Mouse (Mus musculus) CD8-positive naive resting alpha-beta T cell, adult 2 months (primary cell): ENCODE results near the gene Gm21887.
A peak's percentile ranks its signal among the peaks of the same experiment; 100 is the strongest.
"Not testable (repeated sequence)": the region's sequence is repeated elsewhere in the genome, so short reads cannot be mapped to it uniquely, and the experiment has no call there.

Experiments used
- DNase-seq, 2 experiments: peaks; one replicate each; pipeline ENCODE4 v3.0.0; 2022; ENCODE audit warnings: low read depth in 2 of 2, low spot score in 2 of 2

Gene Gm21887

GRCm38 (mm10) chrX:170010581-170011528 lies 1.4 kb downstream of the Gm21887 start:
- peak; percentile 52 to 61 for DNase-seq

GRCm38 (mm10) chrX:170011529-170011879 lies 2.0 kb downstream of the Gm21887 start:
- DNase-seq, result not testable (repeated sequence)

- not testable (repeated sequence) for DNase-seq
These were observed 4.0 kb downstream of the Gm21887 start for GRCm38 (mm10) chrX:170013421-170013820.

- not testable (repeated sequence) for DNase-seq
These were observed 4.6 kb downstream of the Gm21887 start for GRCm38 (mm10) chrX:170014038-170014437.

- not testable (repeated sequence) for DNase-seq
These were observed 6.4 kb downstream of the Gm21887 start for GRCm38 (mm10) chrX:170015883-170016282.

- DNase-seq, result peak; percentile 88 to 95
These were observed 8.1 kb downstream of the Gm21887 start for GRCm38 (mm10) chrX:170017333-170018245.

- DNase-seq, result peak in 1 of 2 experiments; percentile 59
These were observed 9.2 kb downstream of the Gm21887 start for GRCm38 (mm10) chrX:170018571-170019218.

- peak in 1 of 2 experiments; percentile 54 for DNase-seq
These were observed 9.9 kb downstream of the Gm21887 start for GRCm38 (mm10) chrX:170019219-170019953.

- peak; percentile 100 for DNase-seq
These were observed 10.7 kb downstream of the Gm21887 start for GRCm38 (mm10) chrX:170019954-170020689.

GRCm38 (mm10) chrX:170020690-170021050 lies 11.2 kb downstream of the Gm21887 start:
- DNase-seq, result peak; percentile 84 to 95

GRCm38 (mm10) chrX:170021205-170021604 lies 11.7 kb downstream of the Gm21887 start:
- DNase-seq, result not testable (repeated sequence)

- DNase-seq, result peak; percentile 63 to 74
These were observed 12.4 kb downstream of the Gm21887 start for GRCm38 (mm10) chrX:170021750-170022461.
